Mouse (Mus musculus) thymus, postnatal 14 days (tissue): ENCODE results near the gene Gfap.

Experiments
- DNase-seq: peaks from one replicate; pipeline ENCODE4 v3.0.0; 2021

Gfap gene

GRCm38 (mm10) chr11:102895779-102896178 lies 4.9 kb downstream of the Gfap start:
- DNase-seq: no peak

DNA sequence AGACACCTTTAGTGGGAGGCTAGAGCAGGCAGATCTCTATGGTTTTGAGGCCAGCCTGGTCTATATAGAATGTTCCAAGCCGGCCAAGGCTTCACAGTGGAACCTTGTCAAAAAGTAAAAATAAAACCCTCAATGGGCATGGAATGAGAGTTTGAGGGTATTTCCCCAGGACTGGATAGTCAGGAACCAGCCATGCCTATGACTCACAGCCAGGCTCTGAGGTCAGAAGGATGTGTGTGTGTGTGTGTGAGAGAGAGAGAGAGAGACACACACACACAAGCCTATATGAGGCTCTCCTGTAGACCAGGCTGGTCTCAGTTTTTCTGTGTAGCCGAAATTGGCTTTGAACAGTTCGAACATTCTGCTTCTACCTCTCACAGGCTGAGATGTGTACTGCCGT lies 6.0 kb downstream of the Gfap start:
- DNase-seq: no peak

GRCm38 (mm10) chr11:102893015-102893651 lies 7.6 kb downstream of the Gfap start:
- peak; percentile 79 for DNase-seq

- DNase-seq: no peak
These were observed 10.6 kb downstream of the Gfap start for GRCm38 (mm10) chr11:102890096-102890495.

GRCm38 (mm10) chr11:102888135-102888534 lies 12.6 kb downstream of the Gfap start:
- DNase-seq: no peak

GRCm38 (mm10) chr11:102887433-102887832 lies 13.3 kb downstream of the Gfap start:
- DNase-seq: no peak

DNA sequence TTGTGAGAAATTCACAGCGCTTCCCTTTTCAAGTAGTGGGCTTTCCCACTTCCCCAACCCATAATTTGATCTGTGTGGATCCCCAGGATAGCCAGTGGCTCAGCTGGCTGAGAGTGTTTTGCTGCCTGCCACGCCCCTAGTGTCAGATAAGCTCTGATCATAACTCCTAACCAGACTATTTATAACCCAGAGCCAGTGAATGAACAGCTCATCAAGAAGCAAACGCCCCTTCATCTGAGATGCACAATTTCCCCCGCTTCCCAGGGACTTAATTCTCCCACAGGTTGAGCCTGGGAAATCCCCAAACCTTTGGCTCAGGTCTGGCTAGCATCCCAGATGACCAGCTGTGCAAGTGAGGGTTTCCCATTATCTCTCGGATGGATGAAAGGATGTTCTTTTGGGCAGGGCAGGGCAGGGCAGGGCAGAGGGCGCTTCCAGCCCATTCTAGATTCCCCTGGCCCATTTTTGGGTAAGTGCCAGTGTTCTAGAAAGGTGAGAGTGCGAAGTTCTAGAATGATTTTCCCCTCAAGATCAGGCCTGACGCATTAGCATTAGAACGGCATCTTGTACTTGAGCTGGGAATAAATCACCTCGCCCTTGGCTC lies 16.0 kb downstream of the Gfap start, which contains the start of gene Fam187a:
Gene Fam187a, plus strand, starts transcription at position 554 of the 604 bp plus-strand sequence.
- DNase-seq: no peak

GRCm38 (mm10) chr11:102881314-102882198 lies 19.2 kb downstream of the Gfap start:
- peak; percentile 17 for DNase-seq

- peak; percentile 93 for DNase-seq
These were observed 20.0 kb downstream of the Gfap start, which contains the start of the genes Eftud2 and Ccdc103 for GRCm38 (mm10) chr11:102880585-102881313. TSS of gene Eftud2 (minus strand) at chr11:102880985. TSS of gene Ccdc103 (plus strand) at chr11:102881204.

GRCm38 (mm10) chr11:102879558-102879957 lies 21.2 kb downstream of the Gfap start:
- no peak for DNase-seq

- DNase-seq: no peak
These were observed 25.8 kb downstream of the Gfap start for GRCm38 (mm10) chr11:102874801-102875334.

DNA sequence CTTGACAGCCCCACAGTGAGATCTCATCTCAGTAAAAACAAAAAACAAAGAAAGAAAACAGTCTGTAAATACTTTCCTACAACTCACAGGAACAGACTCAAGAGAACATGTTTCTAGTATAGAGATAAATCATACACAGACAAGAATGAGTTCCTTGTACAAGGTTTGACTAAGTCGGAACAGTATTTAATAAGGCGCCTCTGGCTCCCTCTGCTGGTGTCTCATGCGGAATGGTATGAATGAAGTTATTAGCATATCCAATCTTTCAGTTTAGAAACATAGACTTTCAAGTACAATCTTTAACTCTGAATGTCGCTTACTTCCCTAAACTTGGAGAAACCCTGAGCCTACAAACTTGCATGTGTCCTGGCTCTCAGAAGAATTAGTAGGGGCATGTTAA lies 36.4 kb downstream of the Gfap start:
- DNase-seq: peak; percentile 63

- DNase-seq: no peak
These were observed 40.8 kb downstream of the Gfap start for GRCm38 (mm10) chr11:102859933-102860332.

DNA sequence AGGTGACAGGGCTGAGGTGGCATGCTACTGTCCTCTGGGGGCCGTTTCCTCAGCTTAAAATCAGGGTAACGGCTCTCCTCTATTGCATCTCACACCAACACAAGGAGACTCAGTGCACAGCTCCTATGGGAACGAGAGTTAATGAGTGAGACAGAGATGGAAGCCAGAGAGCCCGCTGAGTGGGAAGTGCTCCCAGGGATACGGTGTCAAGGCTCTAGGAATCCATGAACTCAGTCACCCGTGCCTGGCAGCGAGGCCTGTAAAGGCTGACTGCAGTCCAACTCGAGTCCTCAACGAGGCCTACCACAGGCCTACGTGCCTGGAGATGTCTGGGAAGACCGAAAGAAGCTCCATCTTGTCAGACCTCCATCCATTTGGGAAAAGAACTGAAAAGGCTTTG lies 41.8 kb downstream of the Gfap start:
- no peak for DNase-seq

DNA sequence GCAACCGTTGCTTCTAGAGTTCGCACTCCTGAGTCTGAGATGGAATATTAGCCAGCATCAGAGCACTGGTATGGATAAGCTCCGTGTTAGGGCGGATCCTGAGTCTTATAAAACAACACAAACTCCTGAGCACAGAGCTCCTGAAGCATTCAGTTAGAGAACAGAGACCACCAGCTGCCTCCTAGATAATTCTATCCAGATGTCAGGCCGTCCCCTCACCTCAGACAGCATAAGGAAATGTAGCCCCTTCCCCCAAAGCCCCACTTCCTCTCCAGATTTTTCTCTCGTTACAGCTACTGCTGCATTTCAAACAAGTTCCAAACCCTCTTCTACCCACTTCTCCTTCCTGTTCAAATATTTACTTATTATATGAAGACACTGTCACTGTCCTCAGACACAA lies 44.8 kb downstream of the Gfap start:
- no peak for DNase-seq

- peak; percentile 17 for DNase-seq
These were observed 47.0 kb downstream of the Gfap start for GRCm38 (mm10) chr11:102853760-102854159.

- peak; percentile 62 for DNase-seq
These were observed 48.8 kb downstream of the Gfap start for GRCm38 (mm10) chr11:102851883-102852282.

DNA sequence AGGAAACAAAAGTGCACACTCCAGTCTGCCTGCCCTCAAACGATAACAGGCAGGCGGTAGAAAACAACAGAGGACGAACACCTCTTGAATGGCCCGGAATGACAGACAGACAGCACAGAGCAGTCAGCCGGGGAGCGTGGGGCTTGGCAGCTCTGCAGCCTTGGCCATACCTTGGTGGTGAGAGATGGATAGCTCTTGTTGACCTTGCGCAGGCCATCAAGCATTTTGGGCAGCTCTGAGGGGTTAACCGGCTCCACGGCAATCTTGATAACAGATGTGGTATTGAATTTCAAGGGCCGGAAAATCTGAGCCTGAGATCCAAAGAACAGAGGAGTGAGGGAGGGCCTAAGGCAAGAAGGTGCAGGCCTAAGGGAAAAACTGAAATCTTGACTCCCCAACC lies 54.8 kb downstream of the Gfap start:
- no peak for DNase-seq

DNA sequence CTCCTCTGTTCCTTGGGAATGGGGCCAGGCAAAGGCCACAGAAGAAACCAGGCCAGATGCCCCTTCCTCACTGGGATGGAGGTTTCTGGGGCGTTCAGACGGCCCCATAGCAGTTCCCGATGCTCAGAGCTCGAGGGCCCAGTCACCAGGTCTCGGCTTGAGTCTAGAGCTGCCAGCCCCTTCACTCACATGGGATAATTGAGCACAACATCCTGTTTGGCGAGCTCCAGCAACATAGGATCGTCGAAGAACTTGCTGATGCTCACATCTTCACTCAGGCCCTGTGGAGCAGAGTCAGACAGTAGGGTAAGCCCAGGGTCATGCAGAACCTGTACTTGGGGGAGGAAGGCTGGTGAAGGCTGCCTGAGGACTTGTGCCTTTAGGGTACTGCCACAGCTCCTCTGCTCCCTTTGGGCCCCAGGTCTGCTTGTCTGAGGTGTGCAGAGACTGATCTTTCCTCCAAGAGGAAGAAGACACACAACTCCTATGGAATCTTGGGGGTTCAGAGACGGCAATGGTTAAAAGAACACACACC lies 62.0 kb downstream of the Gfap start:
- no peak for DNase-seq

DNA sequence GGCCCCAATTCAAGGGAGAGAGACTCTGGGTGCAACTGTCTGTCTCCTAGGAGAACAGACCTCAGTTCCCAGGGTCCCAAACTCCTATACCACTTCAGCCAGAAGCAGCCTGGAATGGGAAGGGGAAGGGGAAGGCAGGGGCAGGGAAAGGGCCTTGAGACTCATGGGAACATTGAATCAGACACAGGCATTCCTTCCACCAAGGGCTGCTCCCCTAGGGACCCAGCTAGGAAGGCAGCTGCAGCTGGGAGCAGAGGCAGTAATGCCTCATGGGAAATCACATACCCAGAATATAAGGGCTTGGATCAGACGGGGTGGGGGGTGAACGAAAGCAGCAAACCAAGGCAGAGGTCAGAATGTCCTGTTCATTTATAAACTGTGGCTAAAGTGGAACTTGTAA lies 62.6 kb downstream of the Gfap start:
- no peak for DNase-seq

- DNase-seq: no peak
These were observed 63.3 kb downstream of the Gfap start for GRCm38 (mm10) chr11:102837385-102837784.
